Mouse (Mus musculus) adrenal gland, postnatal 25 days (tissue): ENCODE data around the gene Rab43. TPM values are rescaled to one million over a fixed set of nuclear protein-coding genes. Genes with fewer than 3 reads are reported as not detected.

Experiments
- DNase-seq: peaks from one replicate; pipeline ENCODE4 v3.0.0; 2021; ENCODE audit warnings: mixed read lengths
- long read RNA-seq: library from polyadenylated mRNA; stranded (forward); transcript quantifications from one replicate; pipeline ENCODE4 v2.0.0, GENCODE M21; 2021
- total RNA-seq: library from RNA; stranded (reverse); gene quantifications from 2 replicates; pipeline ENCODE4 v1.2.3, GENCODE M21; 2021

The Rab43 gene
- 21.8 and 34.9 TPM in 2 replicates for total RNA-seq
- long read RNA-seq, full-length matches to known transcripts: 9 of 22 reads
- long read RNA-seq, partial matches to known transcripts: 0 of 22 reads
- long read RNA-seq, other reads (novel, unspliced or antisense): 13 of 22 reads

DNA sequence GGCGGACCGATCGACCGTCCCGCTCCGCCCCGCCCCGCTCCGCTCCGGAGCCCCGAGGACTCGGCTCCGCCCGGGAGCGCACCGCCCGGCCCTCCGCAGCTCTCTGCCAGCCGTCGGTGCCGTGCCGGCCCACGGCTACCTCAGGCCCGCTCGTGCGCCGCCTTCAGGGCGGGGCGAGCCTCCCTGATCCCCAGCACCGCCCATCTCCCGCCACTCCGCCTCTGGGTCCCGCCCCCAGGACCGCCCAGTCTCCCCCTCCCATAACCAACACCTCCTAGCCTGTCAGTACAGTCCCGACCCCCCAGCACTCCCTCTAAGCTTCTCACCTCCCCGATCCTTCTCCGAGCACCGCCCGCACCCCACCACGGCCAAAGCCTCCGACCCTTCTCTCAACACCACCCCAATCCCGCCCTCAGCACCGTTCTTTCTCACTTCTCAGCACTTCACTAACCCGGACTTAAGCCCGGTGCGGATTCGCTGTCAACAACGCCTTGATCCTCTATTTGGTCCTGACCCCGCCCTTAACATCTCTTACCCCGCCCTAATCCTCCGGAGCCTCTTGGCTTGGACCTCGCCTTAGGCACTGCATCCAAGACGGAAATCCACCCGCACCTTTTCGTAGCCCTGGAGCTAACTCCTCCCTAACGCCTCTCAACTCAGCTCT is at the start of gene Rab43:
Gene Rab43 (minus strand): TSS at position 490 of the 664 bp plus-strand sequence.
- peak; percentile 96 for DNase-seq

GRCm38 (mm10) chr6:87857071-87857470 is 45.1 kb upstream of the Rab43 start:
- no peak for DNase-seq

DNA sequence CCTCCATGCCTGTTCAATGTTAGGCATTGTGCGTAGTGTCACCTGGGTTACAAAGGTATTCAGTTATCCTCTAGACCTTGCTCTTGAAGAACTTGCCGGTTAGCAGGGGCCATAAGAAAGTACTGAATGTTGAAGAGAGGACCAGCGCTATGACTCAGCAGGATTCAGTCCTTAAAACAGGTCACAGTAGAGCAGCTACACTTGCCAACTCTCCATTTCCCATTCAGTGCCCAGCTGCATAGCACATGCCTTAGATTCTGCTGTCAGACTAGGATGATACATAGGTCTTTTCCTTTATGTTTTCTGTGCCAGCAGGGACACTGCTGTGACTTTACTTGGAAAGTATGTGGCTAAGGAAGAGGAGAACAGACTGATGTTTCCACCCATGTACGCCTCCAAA is 41.5 kb upstream of the Rab43 start:
- no peak for DNase-seq

DNA sequence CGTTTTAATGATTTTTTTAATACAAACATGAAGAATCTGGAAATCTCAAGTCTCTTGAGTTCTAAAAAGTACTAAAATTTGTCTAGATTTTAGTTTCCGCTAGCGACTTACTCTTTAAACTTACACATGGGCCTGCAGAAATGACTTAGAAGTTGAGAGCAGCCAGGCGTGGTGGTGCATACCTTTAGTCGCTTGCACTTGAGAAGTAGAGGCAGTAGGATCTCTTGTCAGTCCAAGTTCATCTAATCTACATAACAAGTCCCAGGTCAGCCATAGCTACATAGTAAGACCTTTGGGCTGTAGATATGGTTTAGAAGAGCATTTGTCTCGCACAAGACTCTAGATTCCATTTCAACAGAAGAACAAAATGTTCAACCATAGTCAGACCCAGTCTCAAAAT is 39.9 kb upstream of the Rab43 start:
- DNase-seq: no peak

DNA sequence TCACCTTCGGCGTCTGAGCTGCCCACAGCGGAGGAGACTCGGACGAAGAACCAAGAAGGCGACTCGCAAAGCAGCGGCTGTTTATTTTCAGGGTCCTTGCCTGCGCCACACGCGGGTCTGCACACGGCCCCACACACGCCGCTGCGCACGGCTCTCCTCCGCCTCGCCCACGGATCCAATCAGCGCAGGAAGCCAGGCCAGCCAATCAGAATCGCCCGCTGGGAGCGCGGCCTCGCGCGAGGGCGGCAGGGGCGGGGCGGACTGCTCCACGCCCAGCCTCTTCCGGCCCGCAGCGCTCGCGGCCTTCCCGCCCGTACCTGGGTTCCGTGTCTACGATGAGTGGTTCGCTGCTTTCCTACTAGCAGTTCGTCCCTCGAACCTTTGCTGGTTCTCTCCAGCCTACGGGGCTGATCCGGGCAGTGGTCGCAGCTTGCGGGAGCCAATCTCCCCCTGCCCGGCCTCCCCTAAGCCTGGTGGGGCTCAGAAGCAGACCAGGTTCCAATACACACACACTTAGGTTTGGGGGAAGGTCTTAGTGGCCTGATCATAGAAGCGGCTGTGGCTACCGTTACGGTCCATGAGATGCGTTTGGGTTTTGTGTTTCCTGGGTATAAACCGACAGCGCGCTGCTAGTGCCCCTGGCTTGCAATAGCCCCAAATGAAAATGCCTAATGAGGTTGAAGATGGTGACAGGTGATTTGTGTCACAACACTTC is 39.1 kb upstream of the Rab43 start, which contains the start of gene Cnbp:
Gene Cnbp (minus strand): TSS at position 207 of the 715 bp plus-strand sequence.
- DNase-seq: peak; percentile 98

DNA sequence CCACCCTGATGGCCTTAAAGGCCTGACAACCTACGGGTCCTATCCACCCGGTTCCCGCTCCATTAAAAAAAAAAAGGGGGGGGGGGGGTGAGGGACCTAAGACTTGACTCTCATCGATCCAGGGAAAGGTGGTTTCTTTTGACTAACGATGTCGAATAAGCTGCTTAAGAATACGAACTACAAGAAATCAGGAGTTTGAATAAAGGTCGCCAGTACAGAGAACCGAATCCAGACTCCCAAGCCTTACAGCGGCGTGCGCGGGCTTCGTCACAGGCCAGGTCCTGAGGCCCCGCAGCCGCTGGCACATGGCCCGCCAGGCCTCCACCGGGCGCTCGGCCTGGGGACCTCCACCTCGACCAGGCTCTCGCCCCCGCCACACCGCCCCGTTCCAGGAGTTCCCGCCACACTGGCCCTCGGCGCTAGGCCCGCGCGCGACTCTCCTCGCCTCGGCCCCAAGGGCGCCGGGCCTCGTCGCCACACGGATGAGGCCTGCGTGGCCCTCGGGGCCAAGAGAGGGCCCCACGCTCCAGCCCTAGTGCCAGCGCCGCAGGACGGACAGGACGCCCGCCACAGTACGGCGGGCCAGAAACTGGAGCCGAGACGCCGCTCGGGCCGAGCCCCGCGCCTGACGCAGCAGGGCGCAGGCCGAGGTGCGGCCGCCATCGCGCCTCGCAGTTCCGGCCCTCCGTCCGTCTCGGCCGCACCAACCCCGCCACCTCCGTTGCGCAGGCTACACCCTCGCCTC is 38.4 kb upstream of the Rab43 start:
- peak; percentile 69 for DNase-seq

DNA sequence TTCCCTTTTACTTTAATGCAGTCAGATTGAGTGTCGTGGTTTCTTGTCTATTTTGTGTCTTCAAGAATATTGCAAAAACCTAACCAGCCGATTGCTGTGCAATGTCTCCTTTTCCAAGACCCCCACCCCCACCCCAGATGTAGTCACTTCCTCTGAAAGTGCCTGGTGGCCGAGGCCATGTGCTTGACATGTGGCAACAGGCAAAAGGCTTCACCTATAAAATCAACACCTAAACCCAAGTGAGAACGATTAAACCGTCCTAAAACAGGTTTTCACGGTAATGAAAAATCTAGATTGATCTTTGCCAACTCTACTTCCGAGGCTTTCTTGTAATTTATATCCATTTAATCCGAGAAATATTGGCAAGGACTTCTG is 37.8 kb upstream of the Rab43 start:
- no peak for DNase-seq

GRCm38 (mm10) chr6:87846813-87847212 is 34.8 kb upstream of the Rab43 start:
- no peak for DNase-seq

DNA sequence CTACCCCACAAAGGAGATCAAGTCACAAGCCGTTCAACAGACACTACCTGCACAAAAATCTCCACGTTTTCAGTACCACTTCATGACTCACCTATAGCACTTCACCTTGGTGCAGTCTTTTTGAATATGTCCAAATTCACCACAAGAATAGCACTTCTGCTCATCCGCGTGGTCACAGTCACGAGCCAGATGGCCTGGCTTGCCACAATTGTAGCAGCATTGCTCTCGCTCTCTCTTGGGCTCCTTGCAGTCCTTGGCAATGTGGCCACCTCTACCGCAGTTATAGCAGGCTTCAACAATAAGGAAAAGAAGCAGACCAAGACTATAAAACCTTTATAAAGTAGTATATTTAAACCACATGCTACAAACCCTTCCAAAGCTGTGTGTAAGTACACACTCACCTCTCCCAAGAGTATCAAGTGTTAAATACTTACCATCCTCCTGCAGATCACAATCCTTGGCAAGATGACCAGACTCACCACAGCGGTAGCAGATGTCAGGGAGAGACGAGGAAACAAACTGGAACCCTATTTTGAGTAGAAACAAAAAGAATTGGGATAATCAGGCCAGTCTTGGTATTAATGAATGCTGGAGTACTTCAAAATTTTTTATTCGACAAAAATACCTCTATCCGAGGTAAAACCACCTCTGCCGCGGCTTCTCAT is 33.2 kb upstream of the Rab43 start:
- DNase-seq: no peak

- DNase-seq: no peak
These were observed 30.3 kb upstream of the Rab43 start for GRCm38 (mm10) chr6:87842254-87842653.

DNA sequence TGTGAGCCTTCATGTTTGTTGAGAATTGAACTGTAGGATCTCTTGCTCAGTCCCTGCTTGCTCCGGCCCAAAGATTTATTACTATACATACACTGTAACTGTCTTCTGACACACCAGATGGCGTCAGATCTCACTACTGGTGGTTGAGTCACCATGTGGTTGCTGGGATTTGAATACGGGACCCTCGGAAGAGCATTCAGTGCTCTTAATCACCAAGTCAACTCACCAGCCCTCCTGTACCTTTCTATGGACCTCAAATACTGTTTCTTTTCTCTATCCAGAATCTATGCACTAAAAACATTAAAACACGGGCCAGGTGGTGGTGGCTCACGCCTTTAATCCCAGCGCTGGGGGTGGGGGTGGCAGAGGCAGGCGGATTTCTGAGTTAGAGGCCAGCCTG is 29.7 kb upstream of the Rab43 start:
- DNase-seq: no peak

GRCm38 (mm10) chr6:87839797-87840341 is 27.9 kb upstream of the Rab43 start:
- DNase-seq: no peak

DNA sequence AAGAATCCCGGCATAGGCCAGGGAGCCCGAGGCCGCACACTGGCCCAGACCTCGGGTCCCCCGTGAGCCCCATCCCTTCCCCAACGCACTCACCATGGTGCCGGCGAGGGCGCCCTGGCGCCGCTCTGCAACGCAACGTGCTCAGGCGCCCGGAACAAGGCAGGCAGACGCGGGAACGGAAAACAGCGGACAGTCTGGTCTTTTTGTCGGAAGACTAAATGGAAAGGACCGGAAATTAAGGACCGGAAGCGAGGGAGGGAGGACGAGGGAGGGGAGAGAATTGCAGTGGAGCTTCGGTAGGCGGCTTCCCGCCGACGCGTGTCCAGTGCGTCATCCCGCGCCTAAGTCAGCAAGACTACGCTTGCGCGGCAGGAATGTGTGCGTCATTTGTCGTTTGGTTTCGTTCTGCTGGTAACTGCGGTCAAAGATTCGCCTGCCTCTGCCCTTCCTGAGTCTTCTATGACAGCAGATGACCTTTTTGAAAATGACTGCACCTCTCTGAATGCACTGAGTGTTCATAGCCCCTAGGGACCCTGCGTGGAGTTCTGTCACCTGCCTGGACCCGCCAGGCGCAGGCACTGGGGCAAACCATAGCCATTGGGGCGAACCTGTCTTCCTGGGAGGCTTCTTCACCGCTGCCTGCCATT is 26.7 kb upstream of the Rab43 start, which contains the start of gene Isy1:
Gene Isy1 (minus strand): TSS at position 248 of the 647 bp plus-strand sequence.
- DNase-seq: peak; percentile 89

GRCm38 (mm10) chr6:87835695-87836094 is 23.7 kb upstream of the Rab43 start, which contains the start of gene Gm45140:
Gene Gm45140, minus strand, starts transcription at chr6:87835795.
- DNase-seq: no peak

GRCm38 (mm10) chr6:87820366-87820765 is 8.4 kb upstream of the Rab43 start:
- DNase-seq: no peak

GRCm38 (mm10) chr6:87814486-87814885 is 2.5 kb upstream of the Rab43 start:
- no peak for DNase-seq

GRCm38 (mm10) chr6:87812656-87813055 is 692 bp upstream of the Rab43 start:
- no peak for DNase-seq

DNA sequence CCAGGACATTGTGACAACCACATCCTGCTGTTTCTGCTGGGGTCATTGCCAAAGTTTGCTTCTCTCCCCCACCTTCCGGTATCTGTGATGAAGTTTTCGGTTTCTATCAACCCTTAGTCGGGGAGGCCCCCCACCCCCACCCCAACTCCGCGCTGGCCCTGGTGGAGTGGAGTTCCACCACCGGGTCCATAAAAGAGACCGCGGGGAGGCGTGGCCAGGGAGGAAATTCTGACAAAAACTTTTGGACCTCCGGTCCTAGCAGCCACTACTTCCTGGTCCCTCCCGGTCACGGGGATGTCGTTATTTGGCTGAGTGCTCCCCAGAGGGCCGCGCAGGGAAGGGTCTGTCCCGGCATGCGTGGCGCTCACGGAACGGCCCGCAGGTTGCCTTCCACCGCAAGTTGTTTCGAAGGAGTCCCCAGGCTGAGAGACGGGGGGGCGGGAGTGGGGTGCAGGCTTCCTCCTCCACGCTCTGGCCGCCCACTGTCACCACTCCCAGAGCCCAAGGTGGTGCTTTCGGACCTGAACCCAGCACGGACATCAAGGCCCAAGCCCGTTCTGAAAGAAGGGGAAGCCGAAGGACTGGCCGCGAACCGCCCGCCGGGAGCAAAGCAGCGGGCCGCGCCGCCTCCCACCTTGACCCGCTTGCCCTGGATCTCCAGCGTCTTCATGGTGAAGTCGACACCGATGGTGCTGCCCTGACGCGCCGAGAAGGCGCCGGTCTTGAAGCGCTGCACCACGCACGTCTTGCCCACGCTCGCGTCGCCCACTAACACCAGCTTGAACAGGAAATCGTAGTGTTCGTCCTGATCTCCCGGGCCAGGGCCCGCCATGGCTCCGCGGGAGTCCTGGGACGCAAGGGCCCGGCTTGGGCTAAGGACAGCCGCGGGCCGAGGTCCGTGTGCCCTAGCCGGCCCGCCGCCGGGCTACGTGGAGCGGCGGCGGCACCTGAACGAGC is 973 bp downstream of the Rab43 start:
- DNase-seq: peak; percentile 66

DNA sequence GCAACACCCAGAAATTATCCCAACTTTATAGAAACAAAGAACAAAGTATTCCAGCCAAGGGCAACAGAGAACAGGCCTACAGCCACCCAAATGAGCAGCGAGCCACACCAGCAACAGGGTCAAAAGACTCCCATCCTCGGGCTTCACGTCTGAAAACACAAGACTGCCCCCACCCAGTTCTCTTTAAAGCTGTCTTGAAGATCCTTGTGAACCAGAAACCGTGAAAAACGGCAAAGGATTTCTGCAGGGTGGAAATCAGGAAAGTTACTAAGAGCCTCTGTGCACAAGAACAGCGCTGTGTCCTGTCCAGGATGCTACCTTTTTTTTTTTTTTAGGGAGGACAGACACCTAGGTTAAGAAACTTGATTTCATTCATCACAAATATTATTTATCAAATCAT is 1.7 kb downstream of the Rab43 start:
- no peak for DNase-seq

DNA sequence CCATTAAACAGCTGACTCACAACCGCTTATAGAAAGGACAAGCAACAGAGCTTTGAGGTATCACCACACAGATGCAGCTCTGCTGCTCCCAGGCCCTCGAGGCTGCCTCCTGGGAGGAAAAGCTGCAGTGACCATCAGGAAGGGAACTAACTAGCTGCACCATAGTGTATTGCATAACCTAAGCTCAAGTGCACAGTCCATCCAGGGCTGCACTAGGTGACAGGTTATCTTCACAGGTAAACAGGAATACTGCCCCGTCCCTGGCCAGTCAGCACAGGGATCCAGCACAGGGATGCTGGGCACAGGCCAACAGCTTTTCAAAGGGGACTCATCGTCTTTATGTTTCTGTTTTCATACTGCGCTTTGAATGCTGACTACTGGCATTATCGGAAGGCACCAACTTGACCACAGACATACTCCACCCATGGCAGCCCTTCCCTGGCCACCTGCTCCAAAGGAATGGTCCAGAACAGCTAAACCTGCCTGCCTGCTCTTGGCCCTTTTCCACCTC is 2.3 kb downstream of the Rab43 start:
- DNase-seq: no peak
